Mouse (Mus musculus) E14TG2a.4 (cell line): ENCODE measurements around the gene Ss18l1.

ENCODE experiments used
- CTCF ChIP-seq: conservative IDR thresholded peaks from 2 replicates; pipeline ENCODE4 v1.5.1; 2014; ENCODE audit warnings: low read length
- NANOG ChIP-seq: IDR thresholded peaks from 2 replicates; pipeline ENCODE4 v1.6.1; 2014; ENCODE audit warnings: borderline replicate concordance, low read length, mixed read lengths

DNA sequence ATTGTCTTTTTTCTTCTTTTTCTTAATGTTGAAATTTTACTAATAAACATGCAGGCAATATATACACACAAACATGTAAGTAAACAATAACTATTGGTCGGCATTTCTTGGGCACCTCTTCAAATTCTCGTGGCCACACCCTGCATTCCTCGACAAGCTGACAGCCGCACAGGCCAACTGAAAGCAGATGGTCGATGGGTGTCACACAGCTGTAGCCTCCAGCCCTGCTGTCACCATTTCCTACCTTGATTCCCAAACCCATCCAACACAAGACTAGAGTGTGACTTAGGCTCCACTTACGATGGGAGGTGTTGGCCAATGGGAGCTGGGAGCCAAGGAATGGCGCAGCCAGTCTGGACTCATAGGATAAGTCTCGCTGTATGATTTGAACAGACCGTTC, 40.7 kb upstream of the Ss18l1 start:
- TF ChIP-seq CTCF = no peak
- no peak for TF ChIP-seq NANOG
